Mouse (Mus musculus): Measurements from ENCODE around the gene Trim21.

Trim21 gene

GRCm38 (mm10) chr7:102564999-102565997 lies at the start of gene Trim21:
Gene Trim21 (minus strand): TSS chr7:102565486.
- DNase-seq (ENCODE audit: low spot score in 2 of 2) = peak; percentile 80 to 88

- no peak for DNase-seq (ENCODE audit: low spot score in 2 of 2)
Measured at GRCm38 (mm10) chr7:102597378-102598031, 32.2 kb upstream of the Trim21 start, which contains the start of gene Olfr552. Gene Olfr552 (plus strand): TSS chr7:102597770.

GRCm38 (mm10) chr7:102591786-102592185 lies 26.5 kb upstream of the Trim21 start, which contains the start of gene Olfr551:
Gene Olfr551 (minus strand): TSS chr7:102591886.
- no peak for DNase-seq (ENCODE audit: low spot score in 2 of 2)

GRCm38 (mm10) chr7:102575998-102576397 lies 10.7 kb upstream of the Trim21 start:
- DNase-seq (ENCODE audit: low spot score in 2 of 2) = no peak

- no peak for DNase-seq (ENCODE audit: low spot score in 2 of 2)
Measured at GRCm38 (mm10) chr7:102573174-102573830, 8.0 kb upstream of the Trim21 start.

- no peak for DNase-seq (ENCODE audit: low spot score in 2 of 2)
Measured at GRCm38 (mm10) chr7:102571142-102571541, 5.9 kb upstream of the Trim21 start, which contains the start of gene Olfr550. Gene Olfr550 (plus strand): TSS chr7:102571442.

- DNase-seq (ENCODE audit: low spot score in 2 of 2) = no peak
Measured at GRCm38 (mm10) chr7:102566219-102566618, 933 bp upstream of the Trim21 start.

GRCm38 (mm10) chr7:102553279-102553678 lies 12.0 kb downstream of the Trim21 start:
- DNase-seq (ENCODE audit: low spot score in 2 of 2) = no peak

- DNase-seq (ENCODE audit: low spot score in 2 of 2) = no peak
Measured at GRCm38 (mm10) chr7:102549570-102549969, 15.7 kb downstream of the Trim21 start, which contains the start of gene Olfr549. Gene Olfr549 (plus strand): TSS chr7:102549870.

- DNase-seq (ENCODE audit: low spot score in 2 of 2) = no peak
Measured at GRCm38 (mm10) chr7:102541251-102541650, 24.0 kb downstream of the Trim21 start.

GRCm38 (mm10) chr7:102540596-102540995 lies 24.7 kb downstream of the Trim21 start, which contains the start of gene Olfr548-ps1:
Gene Olfr548-ps1 (plus strand): TSS chr7:102540896.
- no peak for DNase-seq (ENCODE audit: low spot score in 2 of 2)

GRCm38 (mm10) chr7:102534449-102534848 lies 30.8 kb downstream of the Trim21 start, which contains the start of gene Olfr547:
Gene Olfr547 (plus strand): TSS chr7:102534749.
- no peak for DNase-seq (ENCODE audit: low spot score in 2 of 2)

GRCm38 (mm10) chr7:102529052-102529451 lies 36.2 kb downstream of the Trim21 start:
- no peak for DNase-seq (ENCODE audit: low spot score in 2 of 2)

- no peak for DNase-seq (ENCODE audit: low spot score in 2 of 2)
Measured at GRCm38 (mm10) chr7:102517051-102517335, 48.3 kb downstream of the Trim21 start.

GRCm38 (mm10) chr7:102516261-102517050 lies 48.8 kb downstream of the Trim21 start:
- no peak for DNase-seq (ENCODE audit: low spot score in 2 of 2)

- DNase-seq (ENCODE audit: low spot score in 2 of 2) = no peak
Measured at GRCm38 (mm10) chr7:102514144-102514543, 51.1 kb downstream of the Trim21 start.

- DNase-seq (ENCODE audit: low spot score in 2 of 2) = peak; percentile 75 to 86
Measured at GRCm38 (mm10) chr7:102512814-102513435, 52.4 kb downstream of the Trim21 start.

GRCm38 (mm10) chr7:102511927-102512326 lies 53.4 kb downstream of the Trim21 start:
- DNase-seq (ENCODE audit: low spot score in 2 of 2) = no peak

GRCm38 (mm10) chr7:102509726-102510125 lies 55.6 kb downstream of the Trim21 start:
- DNase-seq (ENCODE audit: low spot score in 2 of 2) = no peak

- no peak for DNase-seq (ENCODE audit: low spot score in 2 of 2)
Measured at GRCm38 (mm10) chr7:102508666-102509065, 56.6 kb downstream of the Trim21 start.

GRCm38 (mm10) chr7:102508066-102508465 lies 57.2 kb downstream of the Trim21 start:
- DNase-seq (ENCODE audit: low spot score in 2 of 2) = no peak
